Mouse (Mus musculus) liver, embryonic 11.5 days (tissue): ENCODE results near the gene Fuca1. TPM values are rescaled to one million over a fixed set of nuclear protein-coding genes. Genes with fewer than 3 reads are reported as not detected.
"Not testable (repeated sequence)": the region's sequence is repeated elsewhere in the genome, so short reads cannot be mapped to it uniquely, and the experiment has no call there.

ENCODE experiments used
- ATAC-seq: fragments of 200-750 bp; cut with Nextera tagmentation; replicated peaks from 2 replicates; pipeline ENCODE4 v1.8.0; 2017; ENCODE audit warnings: moderate number of reproducible peaks, mild to moderate bottlenecking, moderate TSS enrichment, moderate library complexity; ENCODE audit not compliant: low FRiP score
- DNase-seq: peaks from one replicate; pipeline ENCODE4 v3.0.0-alpha.2; 2017; ENCODE audit warnings: low spot score
- H3K27ac ChIP-seq: fragments of 300-500 bp; sonication (generic); 2 replicates; pipeline ENCODE4 v1.5.1; 2014; ENCODE audit warnings: mild to moderate bottlenecking, low read depth, low read length, control low read depth
- H3K27me3 ChIP-seq: fragments of 300-500 bp; sonication (generic); replicated peaks from 2 replicates; pipeline ENCODE4 v1.6.1; 2014; ENCODE audit warnings: low read length, mixed read lengths; ENCODE audit not compliant: control insufficient read depth, insufficient read depth
- H3K36me3 ChIP-seq: fragments of 300-500 bp; sonication (generic); 2 replicates; pipeline ENCODE4 v1.6.1; 2014; ENCODE audit warnings: mild to moderate bottlenecking, low read length, moderate library complexity, mixed read lengths; ENCODE audit not compliant: control insufficient read depth, insufficient read depth
- H3K4me1 ChIP-seq: fragments of 300-500 bp; sonication (generic); replicated peaks from 2 replicates; pipeline ENCODE4 v1.6.1; 2014; ENCODE audit warnings: low read length, mixed read lengths; ENCODE audit not compliant: control insufficient read depth, insufficient read depth
- H3K4me2 ChIP-seq: fragments of 300-500 bp; sonication (generic); 2 replicates; pipeline ENCODE4 v1.6.1; 2014; ENCODE audit warnings: mild to moderate bottlenecking, control low read depth, moderate library complexity
- H3K4me3 ChIP-seq: fragments of 300-500 bp; sonication (generic); 2 replicates; pipeline ENCODE4 v1.5.1; 2014; ENCODE audit warnings: low read depth, low read length, control low read depth
- H3K9ac ChIP-seq: fragments of 300-500 bp; sonication (generic); 2 replicates; pipeline ENCODE4 v1.6.1; 2014; ENCODE audit warnings: low read depth, low read length, control low read depth
- H3K9me3 ChIP-seq: fragments of 300-500 bp; sonication (generic); 2 replicates; pipeline ENCODE4 v1.6.1; 2016; ENCODE audit warnings: low read length, inconsistent platforms, mixed read lengths; ENCODE audit not compliant: control insufficient read depth
- WGBS: fragments of 180-500 bp; shearing (Covaris S2); extraction: QIAGEN DNeasy Blood & Tissue Kit; methylation state at CpG from one replicate; pipeline ENCODE4 v1.1.7; 2014; 5-methylcytosine and 5-hydroxymethylcytosine counted together
- polyA plus RNA-seq: library from polyadenylated mRNA; unstranded; fragments of >200 nt; fragmentation: Nextera tagmentation; extraction: Ambion mirVana; gene quantifications from 2 replicates; pipeline ENCODE4 v1.2.1, GENCODE M21; 2014

The Fuca1 gene
- polyA plus RNA-seq, 1 experiment from 2014 or later, result 39.6 TPM

DNA sequence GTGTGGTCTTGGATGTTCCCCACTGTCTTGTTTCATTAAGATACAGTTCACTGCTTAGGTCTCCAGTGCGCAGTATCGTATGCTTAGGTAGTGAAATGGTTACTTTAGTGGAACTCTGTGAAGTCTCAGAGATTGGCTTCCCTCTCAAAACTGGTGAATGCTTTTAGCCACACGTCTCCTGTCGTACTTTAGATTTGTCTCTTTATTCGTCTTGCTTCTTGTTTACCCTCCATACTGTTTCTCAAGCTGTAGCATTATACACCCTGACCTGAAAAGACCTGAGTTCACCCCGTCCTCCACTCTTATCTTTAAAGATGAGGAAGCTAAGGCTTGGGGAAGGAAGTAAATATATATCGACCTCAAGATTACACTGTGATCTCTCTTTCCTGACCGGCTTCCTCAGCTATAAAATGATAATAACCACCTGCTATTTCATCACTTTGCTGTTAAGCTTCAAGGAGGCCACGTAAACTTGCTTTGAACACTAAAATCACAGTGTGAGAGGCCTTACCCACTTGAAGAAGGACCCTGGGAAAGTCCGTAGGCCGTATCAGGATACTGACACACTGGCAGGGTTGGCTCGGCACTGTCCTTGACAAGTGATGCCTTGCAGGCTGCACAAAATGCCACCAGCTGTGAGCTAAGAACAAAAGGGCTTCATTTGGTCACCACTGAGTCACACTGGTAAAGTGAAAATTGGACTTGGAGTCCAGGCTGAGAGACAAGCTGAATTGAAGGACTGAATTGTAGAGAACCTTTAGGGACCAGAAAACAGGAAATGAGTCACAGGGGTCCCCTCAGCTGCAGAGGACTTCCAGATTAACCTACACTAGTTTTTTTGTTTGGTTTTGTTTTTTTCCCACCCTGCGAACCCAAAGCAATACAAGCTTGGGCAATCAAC lies 52.6 kb downstream of the Fuca1 start:
- Histone ChIP-seq H3K4me2 (peak overlapping the region; percentile 78), H3K4me3 (peak overlapping the region; percentile 83), H3K9ac (peak overlapping the region; percentile 76; the same call in 1 of the 2 replicates), H3K27me3 (no peaks in the 10 kb centered on the region), H3K36me3 (peaks cover 27% of the 10 kb centered on the region), H3K9me3 (no peaks in the 10 kb centered on the region), H3K4me1 (peaks cover 18% of the 10 kb centered on the region), H3K27ac (no peak overlapping the region)
- DNase-seq (no peak), ATAC-seq (no peak)
- 44% methylated on average over 13 of the region's 13 CpGs for WGBS

DNA sequence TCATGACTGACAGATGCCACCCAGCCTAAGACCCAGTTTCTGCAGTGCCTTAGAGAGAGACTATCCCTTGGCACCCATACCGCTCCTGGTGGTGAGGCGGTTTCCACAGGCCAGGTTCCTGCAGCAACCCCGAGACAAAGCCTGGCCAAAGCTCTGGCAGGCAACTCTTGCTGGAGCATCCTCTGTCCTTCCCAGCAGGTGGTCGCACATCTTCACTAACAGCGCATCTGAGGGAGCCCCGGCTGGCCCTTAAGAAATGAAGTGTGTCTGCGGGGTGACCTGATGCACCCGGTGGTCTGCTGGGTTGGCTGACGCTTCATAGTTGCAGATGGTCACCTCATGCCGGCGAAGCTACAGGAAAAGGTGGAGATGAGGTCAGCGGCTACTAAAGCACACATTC lies 55.6 kb downstream of the Fuca1 start:
- no peaks in the 10 kb centered on the region for H3K9me3 ChIP-seq
- no peak overlapping the region for H3K4me3 ChIP-seq
- H3K27me3 ChIP-seq, result no peaks in the 10 kb centered on the region
- no peak overlapping the region for H3K27ac ChIP-seq
- DNase-seq, result no peak
- H3K4me1 ChIP-seq, result peaks cover 13% of the 10 kb centered on the region
- WGBS, result 89% methylated on average over 12 of the region's 12 CpGs
- no peak for ATAC-seq
- no peak overlapping the region for H3K9ac ChIP-seq
- no peak overlapping the region for H3K4me2 ChIP-seq
- H3K36me3 ChIP-seq, result peaks cover 28% of the 10 kb centered on the region

DNA sequence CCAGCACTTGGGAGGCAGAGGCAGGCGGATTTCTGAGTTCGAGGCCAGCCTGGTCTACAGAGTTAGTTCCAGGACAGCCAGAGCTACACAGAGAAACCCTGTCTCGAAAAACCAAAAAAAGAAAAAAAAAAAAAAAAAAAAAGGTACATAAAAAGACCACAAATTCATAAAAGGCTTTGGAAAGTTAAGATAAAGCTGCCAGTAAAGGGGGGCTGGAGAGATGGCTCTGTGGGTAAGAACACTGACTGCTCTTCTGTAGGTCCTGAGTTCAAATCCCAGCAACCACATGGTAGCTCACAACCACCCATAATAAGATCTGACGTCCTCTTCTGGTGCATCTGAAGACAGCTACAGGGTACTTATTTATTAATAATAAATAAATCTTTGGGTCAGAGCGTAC lies 59.7 kb downstream of the Fuca1 start:
- not testable (repeated sequence) for H3K4me3 ChIP-seq, H3K27ac ChIP-seq, H3K9me3 ChIP-seq, H3K27me3 ChIP-seq, H3K4me2 ChIP-seq, ATAC-seq, H3K9ac ChIP-seq, DNase-seq
- peaks cover 10% of the 10 kb centered on the region for H3K4me1 ChIP-seq
- 90% methylated on average over 5 of the region's 5 CpGs for WGBS
- H3K36me3 ChIP-seq, result peaks cover 34% of the 10 kb centered on the region

DNA sequence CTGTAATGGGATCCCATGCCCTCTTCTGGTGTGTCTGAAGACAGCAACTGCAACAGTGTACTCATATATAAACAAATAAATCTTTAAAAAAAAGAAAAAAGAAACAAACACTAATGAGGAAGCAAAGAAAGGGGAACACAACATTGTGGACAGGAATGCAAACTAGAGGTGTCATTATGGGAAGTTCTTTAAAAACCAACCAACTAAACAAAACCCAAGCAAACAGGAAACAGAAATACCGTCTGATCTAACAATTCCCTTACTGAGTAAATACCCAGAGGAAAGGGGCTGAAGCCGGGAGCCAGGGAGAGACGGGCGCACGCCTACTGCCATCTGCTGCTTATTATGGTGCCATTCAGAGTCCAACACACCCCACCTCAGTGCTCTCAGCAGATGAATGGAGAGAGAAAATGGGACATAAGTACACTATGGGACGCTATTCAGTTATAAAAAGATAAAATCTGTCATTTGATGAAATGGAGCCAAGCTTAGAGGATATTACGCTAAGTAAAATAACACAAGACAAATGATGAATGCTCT lies 61.1 kb downstream of the Fuca1 start:
- Histone ChIP-seq H3K27ac (no peak overlapping the region), H3K9ac (no peak overlapping the region), H3K4me3 (no peak overlapping the region), H3K4me1 (peaks cover 21% of the 10 kb centered on the region), H3K36me3 (peaks cover 30% of the 10 kb centered on the region), H3K27me3 (no peaks in the 10 kb centered on the region), H3K9me3 (no peaks in the 10 kb centered on the region), H3K4me2 (no peak overlapping the region)
- ATAC-seq (no peak), DNase-seq (no peak)
- 79% methylated on average over 7 of the region's 7 CpGs for WGBS

DNA sequence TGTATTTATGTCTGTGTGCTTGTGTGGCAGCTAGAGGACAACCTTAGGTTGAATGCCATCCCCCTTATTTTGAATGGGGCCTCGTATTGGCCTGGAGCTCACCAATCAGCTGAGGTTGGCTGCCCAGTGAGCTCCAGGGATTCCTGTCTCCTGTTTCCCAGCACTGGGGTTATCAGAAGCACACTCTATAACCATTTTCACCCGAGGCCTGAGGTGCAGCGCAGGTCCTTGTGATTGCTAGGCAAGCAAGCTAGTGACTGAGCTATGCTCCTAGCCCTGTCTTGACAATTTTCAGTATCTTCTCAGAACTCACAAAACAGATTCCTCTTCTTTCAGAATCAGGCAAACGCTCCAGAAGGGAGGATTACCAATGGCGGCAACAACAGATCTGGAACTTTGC lies 64.0 kb downstream of the Fuca1 start:
- peaks cover 21% of the 10 kb centered on the region for H3K4me1 ChIP-seq
- peak overlapping the region; percentile 68 for H3K27ac ChIP-seq
- peak overlapping the region; percentile 21; the same call in 1 of the 2 replicates for H3K4me3 ChIP-seq
- DNase-seq (no peak), ATAC-seq (no peak)
- H3K36me3 ChIP-seq, result peaks cover 20% of the 10 kb centered on the region
- no peaks in the 10 kb centered on the region for H3K27me3 ChIP-seq
- 79% methylated on average over 5 of the region's 5 CpGs for WGBS
- peak overlapping the region; percentile 87 for H3K4me2 ChIP-seq
- no peaks in the 10 kb centered on the region for H3K9me3 ChIP-seq
- peak overlapping the region; percentile 48; the same call in 1 of the 2 replicates for H3K9ac ChIP-seq

DNA sequence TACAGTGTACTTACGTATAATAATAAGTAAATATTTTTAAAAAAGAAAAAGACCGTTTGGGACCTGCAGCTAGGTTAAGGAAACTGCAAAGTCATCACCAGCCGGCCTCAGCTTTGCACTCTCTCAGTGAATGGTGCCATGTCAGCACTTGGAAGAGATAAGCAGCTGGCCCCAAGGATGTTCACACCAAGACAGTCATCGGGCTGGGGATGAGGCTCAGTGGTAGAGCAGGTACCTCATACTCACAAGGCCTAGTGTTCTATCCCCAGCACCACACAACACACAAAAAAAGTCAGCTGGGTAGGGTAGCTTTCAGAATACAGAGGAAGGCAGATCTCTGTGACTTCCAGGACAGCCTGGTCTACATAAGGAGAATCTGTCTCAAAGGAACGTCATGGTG lies 64.7 kb downstream of the Fuca1 start:
- ATAC-seq (peak; percentile 84), DNase-seq (no peak)
- Histone ChIP-seq H3K9me3 (no peaks in the 10 kb centered on the region), H3K27ac (peak overlapping the region; percentile 68), H3K4me1 (peaks cover 21% of the 10 kb centered on the region), H3K36me3 (peaks cover 20% of the 10 kb centered on the region), H3K4me3 (peak overlapping the region; percentile 77), H3K27me3 (no peaks in the 10 kb centered on the region), H3K9ac (0 out of 2 replicates have a peak overlapping the region, but pooled peaks have one; percentile 12), H3K4me2 (peak overlapping the region; percentile 87)
- 58% methylated on average over 5 of the region's 5 CpGs for WGBS

DNA sequence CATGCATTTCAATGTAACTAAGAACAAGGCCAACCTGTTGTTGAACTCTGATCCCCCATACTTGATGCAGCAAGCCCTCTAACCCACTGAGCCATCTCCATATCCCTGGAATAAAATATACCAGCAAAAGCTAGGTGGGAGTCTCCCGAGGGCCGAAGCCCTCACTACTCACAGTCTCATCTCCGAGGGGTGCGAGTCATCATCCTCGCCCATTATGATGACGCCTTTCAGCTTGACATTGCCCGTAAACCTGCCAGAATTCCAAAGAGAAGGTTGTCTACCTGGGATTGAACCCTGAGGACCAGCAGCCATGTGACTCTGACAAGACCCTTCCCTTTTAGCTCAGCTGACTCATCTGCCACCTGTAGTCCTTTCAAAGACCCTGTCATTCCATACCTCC lies 65.2 kb downstream of the Fuca1 start:
- H3K4me1 ChIP-seq, result peaks cover 21% of the 10 kb centered on the region
- H3K9me3 ChIP-seq, result no peaks in the 10 kb centered on the region
- no peak for ATAC-seq
- H3K9ac ChIP-seq, result peak overlapping the region; percentile 99
- no peak for DNase-seq
- peak overlapping the region; percentile 85; the same call in 1 of the 2 replicates for H3K27ac ChIP-seq
- WGBS, result 81% methylated on average over 7 of the region's 7 CpGs
- H3K4me3 ChIP-seq, result peak overlapping the region; percentile 77
- peak overlapping the region; percentile 87 for H3K4me2 ChIP-seq
- H3K27me3 ChIP-seq, result no peaks in the 10 kb centered on the region
- H3K36me3 ChIP-seq, result peaks cover 17% of the 10 kb centered on the region

DNA sequence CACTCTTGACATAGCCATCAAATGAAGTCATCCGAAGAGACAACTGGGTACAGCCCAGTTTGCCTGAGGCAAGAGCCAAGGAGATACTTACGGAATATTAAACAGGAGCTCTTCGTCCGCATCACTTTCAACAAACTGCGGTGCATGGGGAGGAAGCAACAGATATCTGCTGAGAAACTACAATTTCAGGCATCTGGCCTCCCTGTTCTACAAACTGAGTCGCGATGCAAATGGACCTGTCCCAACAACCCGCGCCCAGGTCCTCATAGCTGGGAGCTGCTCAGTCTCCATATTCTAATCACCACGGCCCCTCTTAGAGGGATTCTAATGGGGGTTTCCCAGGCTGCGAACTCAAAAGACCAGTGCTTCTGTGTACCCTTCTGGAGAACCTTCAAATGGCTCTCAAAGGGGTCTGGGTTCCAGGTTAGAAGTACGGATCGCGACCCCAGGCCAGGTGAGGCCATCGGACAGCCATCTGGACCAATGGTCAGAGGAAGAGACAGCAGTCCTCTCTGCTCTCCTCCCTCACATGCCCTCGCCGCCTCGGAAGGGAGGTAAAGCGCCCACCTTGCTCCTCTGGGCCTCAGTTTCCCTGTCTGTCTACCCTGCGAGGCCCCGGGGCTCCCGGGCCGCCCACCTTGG lies 65.9 kb downstream of the Fuca1 start:
- WGBS, result 8% methylated on average over 23 of the region's 23 CpGs
- H3K9me3 ChIP-seq, result no peaks in the 10 kb centered on the region
- H3K27ac ChIP-seq, result peak overlapping the region; percentile 85
- peaks cover 15% of the 10 kb centered on the region for H3K36me3 ChIP-seq
- peak overlapping the region; percentile 77 for H3K4me3 ChIP-seq
- H3K27me3 ChIP-seq, result no peaks in the 10 kb centered on the region
- peaks cover 21% of the 10 kb centered on the region for H3K4me1 ChIP-seq
- peak; percentile 64 for DNase-seq
- peak overlapping the region; percentile 99 for H3K9ac ChIP-seq
- peak overlapping the region; percentile 87 for H3K4me2 ChIP-seq
- ATAC-seq, result no peak
